Mouse (Mus musculus): Measurements from ENCODE around the gene Hrc. TPM values are rescaled to one million over a fixed set of nuclear protein-coding genes. Genes with fewer than 3 reads are reported as not detected.

The Hrc gene
- total and polyA plus RNA-seq, 3 experiments = 0.16 TPM; not detected in 2

GRCm38 (mm10) chr7:45341303-45341702 lies 6.2 kb downstream of the Hrc start:
- no peaks in the 10 kb centered on the region for H3K9me3 ChIP-seq (replicated peaks)
- ATAC-seq (ENCODE audit: extremely low read depth, insufficient number of reproducible peaks, low FRiP score, poor library complexity, severe bottlenecking) (peak; percentile 22; the same call in 1 of the 2 replicates), DNase-seq (ENCODE audit: low spot score) (peak; percentile 69)
- TF ChIP-seq GATA2 (IDR thresholded peaks at IDR 0.05; ENCODE audit: borderline replicate concordance, low read depth, low read length) = no peak
- TF ChIP-seq POLR2AphosphoS5 (IDR thresholded peaks at IDR 0.05; ENCODE audit: insufficient replicate concordance, low read depth, low read length) = no peak
- no peak for TF ChIP-seq CTCF (IDR thresholded peaks at IDR 0.05; ENCODE audit: low read depth, low read length)
- no peak for TF ChIP-seq TAL1 (conservative IDR thresholded peaks at IDR 0.05; ENCODE audit: low read depth, low read length)
- no peak for TF ChIP-seq GATA1 (IDR thresholded peaks at IDR 0.05; ENCODE audit: borderline replicate concordance, low read length)
- peaks cover 38% of the 10 kb centered on the region for H3K4me1 ChIP-seq (ENCODE audit: insufficient read depth, low read depth, low read length)
- H3K36me3 ChIP-seq (replicated peaks) = no peaks in the 10 kb centered on the region
- H3K27me3 ChIP-seq (ENCODE audit: insufficient read depth, low read length) = peaks cover 37% of the 10 kb centered on the region
- no peak overlapping the region for H3K4me3 ChIP-seq (ENCODE audit: low read depth, low read length)

- no peak for ATAC-seq (ENCODE audit: extremely low read depth, insufficient number of reproducible peaks, low FRiP score, poor library complexity, severe bottlenecking)
- no peaks in the 10 kb centered on the region for H3K36me3 ChIP-seq (replicated peaks)
- H3K4me3 ChIP-seq (ENCODE audit: low read depth, low read length) = no peak overlapping the region
- no peaks in the 10 kb centered on the region for H3K9me3 ChIP-seq (replicated peaks)
- peaks cover 42% of the 10 kb centered on the region for H3K4me1 ChIP-seq (ENCODE audit: insufficient read depth, low read depth, low read length)
- peaks cover 44% of the 10 kb centered on the region for H3K27me3 ChIP-seq (ENCODE audit: insufficient read depth, low read length)
- DNase-seq (ENCODE audit: low spot score) = no peak
- TF ChIP-seq TAL1 (conservative IDR thresholded peaks at IDR 0.05; ENCODE audit: low read depth, low read length) = no peak
- TF ChIP-seq POLR2AphosphoS5 (IDR thresholded peaks at IDR 0.05; ENCODE audit: insufficient replicate concordance, low read depth, low read length) = no peak
- TF ChIP-seq CTCF (IDR thresholded peaks at IDR 0.05; ENCODE audit: low read depth, low read length) = no peak
- TF ChIP-seq GATA1 (IDR thresholded peaks at IDR 0.05; ENCODE audit: borderline replicate concordance, low read length) = no peak
- no peak for TF ChIP-seq GATA2 (IDR thresholded peaks at IDR 0.05; ENCODE audit: borderline replicate concordance, low read depth, low read length)
These were observed 7.0 kb downstream of the Hrc start for GRCm38 (mm10) chr7:45342081-45342480.

- Histone ChIP-seq H3K27me3 (ENCODE audit: insufficient read depth, low read length) (peaks cover 42% of the 10 kb centered on the region), H3K9me3 (replicated peaks) (no peaks in the 10 kb centered on the region), H3K4me1 (ENCODE audit: insufficient read depth, low read depth, low read length) (peaks cover 34% of the 10 kb centered on the region), H3K4me3 (ENCODE audit: low read depth, low read length) (no peak overlapping the region), H3K36me3 (replicated peaks) (no peaks in the 10 kb centered on the region)
- ATAC-seq (ENCODE audit: extremely low read depth, insufficient number of reproducible peaks, low FRiP score, poor library complexity, severe bottlenecking) = no peak
- TF ChIP-seq CTCF (IDR thresholded peaks at IDR 0.05; ENCODE audit: low read depth, low read length) (0 out of 2 replicates have a peak, but pooled peaks have one; percentile 20), GATA2 (IDR thresholded peaks at IDR 0.05; ENCODE audit: borderline replicate concordance, low read depth, low read length) (no peak)
- no peak for DNase-seq (ENCODE audit: low spot score)
These were observed 8.5 kb downstream of the Hrc start for GRCm38 (mm10) chr7:45343543-45343942.

GRCm38 (mm10) chr7:45346905-45347304 lies 11.8 kb downstream of the Hrc start:
- ATAC-seq (ENCODE audit: extremely low read depth, insufficient number of reproducible peaks, low FRiP score, poor library complexity, severe bottlenecking) (no peak), DNase-seq (ENCODE audit: low spot score) (no peak)
- H3K36me3 ChIP-seq (replicated peaks) = no peaks in the 10 kb centered on the region
- H3K4me1 ChIP-seq (ENCODE audit: insufficient read depth, low read depth, low read length) = peaks cover 12% of the 10 kb centered on the region
- peaks cover 44% of the 10 kb centered on the region for H3K27me3 ChIP-seq (ENCODE audit: insufficient read depth, low read length)
- no peak overlapping the region for H3K4me3 ChIP-seq (ENCODE audit: low read depth, low read length)
- TF ChIP-seq GATA2 (IDR thresholded peaks at IDR 0.05; ENCODE audit: borderline replicate concordance, low read depth, low read length) = no peak
- TF ChIP-seq CTCF (IDR thresholded peaks at IDR 0.05; ENCODE audit: low read depth, low read length) = no peak
- no peak for TF ChIP-seq POLR2AphosphoS5 (IDR thresholded peaks at IDR 0.05; ENCODE audit: insufficient replicate concordance, low read depth, low read length)
- no peak for TF ChIP-seq GATA1 (IDR thresholded peaks at IDR 0.05; ENCODE audit: borderline replicate concordance, low read length)
- no peak for TF ChIP-seq TAL1 (conservative IDR thresholded peaks at IDR 0.05; ENCODE audit: low read depth, low read length)
- H3K9me3 ChIP-seq (replicated peaks) = no peaks in the 10 kb centered on the region

GRCm38 (mm10) chr7:45353041-45353440 lies 18.0 kb downstream of the Hrc start:
- TF ChIP-seq TAL1 (conservative IDR thresholded peaks at IDR 0.05; ENCODE audit: low read depth, low read length) = no peak
- TF ChIP-seq CTCF (IDR thresholded peaks at IDR 0.05; ENCODE audit: low read depth, low read length) = no peak
- TF ChIP-seq POLR2AphosphoS5 (IDR thresholded peaks at IDR 0.05; ENCODE audit: insufficient replicate concordance, low read depth, low read length) = no peak
- TF ChIP-seq GATA2 (IDR thresholded peaks at IDR 0.05; ENCODE audit: borderline replicate concordance, low read depth, low read length) = no peak
- TF ChIP-seq GATA1 (IDR thresholded peaks at IDR 0.05; ENCODE audit: borderline replicate concordance, low read length) = no peak
- ATAC-seq (ENCODE audit: extremely low read depth, insufficient number of reproducible peaks, low FRiP score, poor library complexity, severe bottlenecking) (no peak), DNase-seq (ENCODE audit: low spot score) (no peak)
- H3K36me3 ChIP-seq (replicated peaks) = no peaks in the 10 kb centered on the region
- H3K9me3 ChIP-seq (replicated peaks) = no peaks in the 10 kb centered on the region
- peaks cover 6% of the 10 kb centered on the region for H3K4me1 ChIP-seq (ENCODE audit: insufficient read depth, low read depth, low read length)
- H3K27me3 ChIP-seq (ENCODE audit: insufficient read depth, low read length) = peaks cover 56% of the 10 kb centered on the region
- H3K4me3 ChIP-seq (ENCODE audit: low read depth, low read length) = no peak overlapping the region

- Histone ChIP-seq H3K27me3 (ENCODE audit: insufficient read depth, low read length) (peaks cover 49% of the 10 kb centered on the region), H3K4me1 (ENCODE audit: insufficient read depth, low read depth, low read length) (peaks cover 10% of the 10 kb centered on the region), H3K4me3 (ENCODE audit: low read depth, low read length) (no peak overlapping the region), H3K36me3 (replicated peaks) (no peaks in the 10 kb centered on the region), H3K9me3 (replicated peaks) (no peaks in the 10 kb centered on the region)
- TF ChIP-seq GATA1 (IDR thresholded peaks at IDR 0.05; ENCODE audit: borderline replicate concordance, low read length) = no peak
- TF ChIP-seq POLR2AphosphoS5 (IDR thresholded peaks at IDR 0.05; ENCODE audit: insufficient replicate concordance, low read depth, low read length) = no peak
- TF ChIP-seq CTCF (IDR thresholded peaks at IDR 0.05; ENCODE audit: low read depth, low read length) = no peak
- no peak for TF ChIP-seq TAL1 (conservative IDR thresholded peaks at IDR 0.05; ENCODE audit: low read depth, low read length)
- no peak for TF ChIP-seq GATA2 (IDR thresholded peaks at IDR 0.05; ENCODE audit: borderline replicate concordance, low read depth, low read length)
- ATAC-seq (ENCODE audit: extremely low read depth, insufficient number of reproducible peaks, low FRiP score, poor library complexity, severe bottlenecking) = no peak
- no peak for DNase-seq (ENCODE audit: low spot score)
These were observed 20.4 kb downstream of the Hrc start for GRCm38 (mm10) chr7:45355318-45356020.
